Mouse (Mus musculus) CH12.LX (cell line): ENCODE measurements around the gene Agtpbp1. TPM values are rescaled to one million over a fixed set of nuclear protein-coding genes. Genes with fewer than 3 reads are reported as not detected.

Source experiments
- DNase-seq: peaks from one replicate; pipeline ENCODE4 v3.0.0-alpha.2; 2013; ENCODE audit errors: extremely low read depth
- H3K27ac ChIP-seq: 2 replicates; pipeline ENCODE4 v1.5.1; 2012; ENCODE audit warnings: low read depth, mild to moderate bottlenecking, control low read depth, moderate library complexity; ENCODE audit not compliant: insufficient read depth
- H3K27me3 ChIP-seq: replicated peaks from 2 replicates; pipeline ENCODE3; 2012; ENCODE audit warnings: inconsistent platforms
- H3K36me3 ChIP-seq, 2 experiments: replicated peaks in 1 of 2; 2 replicates each; pipeline versions ENCODE3 to v1.6.1; 2012; ENCODE audit warnings: inconsistent platforms in 1 of 2, low read length in 1 of 2, mild to moderate bottlenecking in 1 of 2, mixed read lengths in 1 of 2, moderate library complexity in 1 of 2; ENCODE audit not compliant: control insufficient read depth in 1 of 2, insufficient read depth in 1 of 2
- H3K4me1 ChIP-seq, 2 experiments: 2 replicates each; pipeline ENCODE4 v1.6.1; 2012; ENCODE audit warnings: inconsistent platforms in 1 of 2, moderate library complexity in 1 of 2; ENCODE audit not compliant: insufficient read depth in 2 of 2, control insufficient read depth in 1 of 2
- H3K4me2 ChIP-seq: 2 replicates; pipeline ENCODE4 v1.6.1; 2012; ENCODE audit warnings: low read depth, mild to moderate bottlenecking, control low read depth; ENCODE audit not compliant: poor library complexity, insufficient read depth, severe bottlenecking
- H3K4me3 ChIP-seq, 3 experiments: fragments of 150-350 bp in 1 of 3; sonication (generic) in 1 of 3; replicated peaks in 1 of 3; 2 replicates each; pipeline versions ENCODE3 to v1.5.1; 2011 to 2012; ENCODE audit warnings: low read depth in 2 of 3, low read length in 2 of 3, mild to moderate bottlenecking in 2 of 3, moderate library complexity in 2 of 3, control low read depth in 1 of 3, improper control_type of control experiment in 1 of 3, inconsistent platforms in 1 of 3, mixed read lengths in 1 of 3; ENCODE audit not compliant: poor library complexity in 1 of 3
- H3K79me2 ChIP-seq: replicated peaks from 2 replicates; pipeline ENCODE4 v1.6.1; 2012; ENCODE audit warnings: mild to moderate bottlenecking, moderate library complexity; ENCODE audit not compliant: control insufficient read depth, poor library complexity, insufficient read depth, severe bottlenecking; ENCODE audit errors: extremely low read depth
- H3K9ac ChIP-seq: 2 replicates; pipeline ENCODE4 v1.6.1; 2012; ENCODE audit warnings: low read depth, mild to moderate bottlenecking, control low read depth, moderate library complexity; ENCODE audit not compliant: insufficient read depth
- H3K9me3 ChIP-seq: replicated peaks from 2 replicates; pipeline ENCODE3; 2012; ENCODE audit warnings: low read length, inconsistent platforms, mixed read lengths
- CTCF ChIP-seq, 2 experiments: IDR thresholded peaks in 1 of 2; conservative IDR thresholded peaks in 1 of 2; 2 replicates each; pipeline ENCODE4 v1.5.1; 2011 to 2012; ENCODE audit warnings: low read depth in 2 of 2, low read length in 2 of 2, improper control_type of control experiment in 1 of 2, inconsistent platforms in 1 of 2, mild to moderate bottlenecking in 1 of 2, moderate library complexity in 1 of 2
- E2F4 ChIP-seq: IDR thresholded peaks from 2 replicates; pipeline ENCODE4 v1.6.1; 2011; ENCODE audit warnings: low read depth, low read length, improper control_type of control experiment; ENCODE audit not compliant: insufficient replicate concordance
- EP300 ChIP-seq: IDR thresholded peaks from 2 replicates; pipeline ENCODE4 v1.6.1; 2011; ENCODE audit warnings: low read length, improper control_type of control experiment
- ETS1 ChIP-seq: conservative IDR thresholded peaks from 2 replicates; pipeline ENCODE4 v1.6.1; 2012; ENCODE audit warnings: low read depth, mild to moderate bottlenecking, inconsistent platforms, low read length, improper control_type of control experiment, moderate library complexity
- GABPA ChIP-seq: IDR thresholded peaks from 2 replicates; pipeline ENCODE4 v1.6.1; 2012; ENCODE audit warnings: low read depth, low read length, improper control_type of control experiment, inconsistent platforms; ENCODE audit not compliant: insufficient replicate concordance
- HCFC1 ChIP-seq: IDR thresholded peaks from 2 replicates; pipeline ENCODE4 v1.6.1; 2012; ENCODE audit warnings: low read depth, mild to moderate bottlenecking, inconsistent platforms, low read length, improper control_type of control experiment
- JUN ChIP-seq: IDR thresholded peaks from 2 replicates; pipeline ENCODE4 v1.6.1; 2011; ENCODE audit warnings: low read depth, mild to moderate bottlenecking, low read length, improper control_type of control experiment, moderate library complexity; ENCODE audit not compliant: insufficient read depth
- JUND ChIP-seq: conservative IDR thresholded peaks from 2 replicates; pipeline ENCODE4 v1.6.1; 2011; ENCODE audit warnings: low read depth, low read length, improper control_type of control experiment
- KAT2A ChIP-seq: IDR thresholded peaks from 2 replicates; pipeline ENCODE4 v1.6.1; 2012; ENCODE audit warnings: low read length, improper control_type of control experiment, inconsistent platforms; ENCODE audit not compliant: insufficient replicate concordance
- MAFK ChIP-seq: IDR thresholded peaks from 2 replicates; pipeline ENCODE4 v1.6.1; 2011; ENCODE audit warnings: low read length, improper control_type of control experiment; ENCODE audit not compliant: insufficient replicate concordance
- MAZ ChIP-seq: IDR thresholded peaks from 2 replicates; pipeline ENCODE4 v1.6.1; 2012; ENCODE audit warnings: low read depth, mild to moderate bottlenecking, inconsistent platforms, low read length, improper control_type of control experiment, moderate library complexity
- MEF2A ChIP-seq: IDR thresholded peaks from 2 replicates; pipeline ENCODE4 v1.6.1; 2014; ENCODE audit warnings: low read depth, mild to moderate bottlenecking, inconsistent platforms, low read length, improper control_type of control experiment, borderline replicate concordance
- MXI1 ChIP-seq: IDR thresholded peaks from 2 replicates; pipeline ENCODE4 v1.6.1; 2011; ENCODE audit warnings: mild to moderate bottlenecking, low read depth, low read length, improper control_type of control experiment
- NELFE ChIP-seq: IDR thresholded peaks from 2 replicates; pipeline ENCODE4 v1.6.1; 2011; ENCODE audit warnings: low read depth, low read length, improper control_type of control experiment
- POLR2AphosphoS2 ChIP-seq: IDR thresholded peaks from 2 replicates; pipeline ENCODE4 v1.6.1; 2011; ENCODE audit warnings: low read depth, low read length, improper control_type of control experiment
- RAD21 ChIP-seq: IDR thresholded peaks from 2 replicates; pipeline ENCODE4 v1.6.1; 2011; ENCODE audit warnings: low read depth, mild to moderate bottlenecking, low read length, improper control_type of control experiment, moderate library complexity
- RCOR1 ChIP-seq: conservative IDR thresholded peaks from 2 replicates; pipeline ENCODE4 v1.6.1; 2012; ENCODE audit warnings: low read depth, mild to moderate bottlenecking, inconsistent platforms, low read length, improper control_type of control experiment
- SIN3A ChIP-seq: IDR thresholded peaks from 2 replicates; pipeline ENCODE4 v1.6.1; 2012; ENCODE audit warnings: low read length, improper control_type of control experiment, inconsistent platforms
- SMC3 ChIP-seq: IDR thresholded peaks from 2 replicates; pipeline ENCODE4 v1.6.1; 2011; ENCODE audit warnings: low read depth, low read length, improper control_type of control experiment
- TCF12 ChIP-seq: IDR thresholded peaks from 2 replicates; pipeline ENCODE4 v1.6.1; 2014; ENCODE audit warnings: low read depth, mild to moderate bottlenecking, inconsistent platforms, low read length, improper control_type of control experiment
- UBTF ChIP-seq: IDR thresholded peaks from 2 replicates; pipeline ENCODE4 v1.6.1; 2012; ENCODE audit warnings: low read depth, mild to moderate bottlenecking, inconsistent platforms, low read length, improper control_type of control experiment, moderate library complexity
- USF1 ChIP-seq: IDR thresholded peaks from 2 replicates; pipeline ENCODE4 v1.6.1; 2014; ENCODE audit warnings: low read depth, mild to moderate bottlenecking, inconsistent platforms, low read length, improper control_type of control experiment
- ZC3H11A ChIP-seq: IDR thresholded peaks from 2 replicates; pipeline ENCODE4 v1.6.1; 2012; ENCODE audit warnings: low read depth, mild to moderate bottlenecking, inconsistent platforms, low read length, improper control_type of control experiment
- ZKSCAN1 ChIP-seq: IDR thresholded peaks from 2 replicates; pipeline ENCODE4 v1.6.1; 2012; ENCODE audit warnings: low read depth, inconsistent platforms, low read length, improper control_type of control experiment, borderline replicate concordance
- ZNF384 ChIP-seq: IDR thresholded peaks from 2 replicates; pipeline ENCODE4 v1.6.1; 2012; ENCODE audit warnings: low read depth, low read length, improper control_type of control experiment, inconsistent platforms
- dilution Hi-C: fragments of 300-500 bp; cut with MboI; formaldehyde crosslinking; loops from 2 replicates; pipeline ENCODE4 v1.14.3; 2020; ENCODE audit warnings: low sequenced_read_pairs; ENCODE audit not compliant: extremely low pct_unique_long_range_greater_than_20kb, extremely low pct_ligation_motif_present
- in situ Hi-C: fragments of 300-500 bp; cut with MboI; formaldehyde crosslinking; loops from 3 replicates; pipeline ENCODE4 v1.14.3; 2019; ENCODE audit warnings: low sequenced_read_pairs, low pct_ligation_motif_present, low pct_unique_long_range_greater_than_20kb, mixed read lengths
- polyA plus RNA-seq: library from polyadenylated mRNA; unstranded; fragments of >175 nt; gene quantifications from 2 replicates; pipeline ENCODE4 v1.2.1, GENCODE M21; 2012; ENCODE audit warnings: low read depth; ENCODE audit not compliant: insufficient read length
- total RNA-seq, 2 experiments: library from RNA; depleted of rRNA; stranded (reverse); fragments of 300-350 nt in 1 of 2; fragments of >200 nt in 1 of 2; gene quantifications; 2 replicates each; pipeline ENCODE4 v1.2.3; 2012 to 2014

The Agtpbp1 gene
- total and polyA plus RNA-seq, 3 experiments: 15.7 to 21.5 (median 19.5) TPM

DNA sequence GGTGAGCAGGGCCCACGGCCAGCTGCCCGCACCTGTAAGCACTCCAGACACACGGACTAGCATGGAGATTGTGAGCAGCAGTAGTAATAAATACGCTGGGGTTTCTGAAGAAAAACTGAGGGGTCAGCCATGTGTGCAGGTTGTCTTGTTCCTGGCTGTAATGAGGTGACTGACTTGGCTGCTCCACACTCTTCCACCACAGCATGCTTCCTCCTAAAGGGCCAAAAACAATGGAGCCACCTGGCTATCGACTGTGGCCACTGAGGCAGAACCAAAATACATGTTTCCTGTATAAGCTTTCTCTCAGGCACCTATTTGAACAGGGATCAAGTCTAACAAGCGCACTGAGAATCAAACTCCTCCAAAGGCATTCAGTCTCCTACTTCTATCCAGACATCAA, 49.3 kb downstream of the Agtpbp1 start:
- in situ Hi-C loops: no loop called here
- Histone ChIP-seq H3K9ac (no peak overlapping the region), H3K4me2 (no peak overlapping the region), H3K79me2 (no peaks in the 10 kb centered on the region), H3K36me3 (peaks cover 10 to 73% of the 10 kb centered on the region in 2 experiments), H3K4me3 (no peak overlapping the region), H3K4me1 (peaks cover 0 to 5% of the 10 kb centered on the region in 2 experiments; a peak in 1 of 4 replicates), H3K27ac (no peak overlapping the region), H3K27me3 (no peaks in the 10 kb centered on the region), H3K9me3 (peaks cover 2% of the 10 kb centered on the region)
- no peak for TF ChIP-seq ETS1
- TF ChIP-seq HCFC1: no peak
- no peak for TF ChIP-seq SIN3A
- TF ChIP-seq NELFE: no peak
- no peak for TF ChIP-seq JUND
- TF ChIP-seq UBTF: no peak
- no peak for TF ChIP-seq JUN
- TF ChIP-seq KAT2A: no peak
- no peak for TF ChIP-seq TCF12
- no peak for TF ChIP-seq SMC3
- TF ChIP-seq MAZ: no peak
- TF ChIP-seq ZNF384: no peak
- TF ChIP-seq MEF2A: no peak
- no peak for DNase-seq
- dilution Hi-C loops: no loop called here

DNA sequence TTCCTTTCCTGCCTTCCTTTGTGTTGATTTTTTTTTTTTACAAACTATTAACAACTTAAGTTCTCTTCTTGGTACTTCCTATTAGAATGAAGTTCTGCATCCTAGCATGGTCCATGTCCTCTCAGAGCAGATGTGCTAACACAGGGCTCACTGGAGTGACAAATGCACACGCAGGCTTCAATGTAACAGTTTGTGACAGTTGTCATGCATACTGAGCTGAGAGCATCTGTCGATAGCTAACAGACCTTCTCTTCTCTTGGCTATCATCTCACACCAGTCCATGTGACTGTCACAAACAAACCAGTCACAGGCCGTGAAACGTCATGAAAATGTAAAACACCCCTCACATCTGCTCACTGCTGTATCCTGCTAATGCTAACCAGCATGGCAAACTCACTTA, 50.7 kb downstream of the Agtpbp1 start:
- no peak for TF ChIP-seq E2F4
- TF ChIP-seq CTCF (conservative IDR thresholded peaks at IDR 0.05 in 1 of 2, IDR thresholded peaks at IDR 0.05 in 1 of 2; ENCODE audit: low read depth in 2 of 2, low read length in 2 of 2): no peak
- TF ChIP-seq JUN: no peak
- TF ChIP-seq MAFK: no peak
- no peak for TF ChIP-seq KAT2A
- no peak for TF ChIP-seq MXI1
- no peak for TF ChIP-seq ZKSCAN1
- no peak for TF ChIP-seq RCOR1
- no peak for TF ChIP-seq TCF12
- TF ChIP-seq ZC3H11A: no peak
- TF ChIP-seq USF1: no peak
- no peak for TF ChIP-seq RAD21
- no peak for TF ChIP-seq NELFE
- no peak for TF ChIP-seq MAZ
- TF ChIP-seq GABPA: no peak
- TF ChIP-seq SMC3: no peak
- no peak for TF ChIP-seq EP300
- no peak for TF ChIP-seq POLR2AphosphoS2
- Histone ChIP-seq H3K9ac (no peak overlapping the region), H3K36me3 (peaks cover 14 to 69% of the 10 kb centered on the region in 2 experiments), H3K4me1 (peaks cover 3 to 8% of the 10 kb centered on the region in 2 experiments; a peak in 2 of 4 replicates), H3K27me3 (no peaks in the 10 kb centered on the region), H3K9me3 (peaks cover 2% of the 10 kb centered on the region), H3K79me2 (no peaks in the 10 kb centered on the region), H3K4me3 (no peak overlapping the region), H3K27ac (no peak overlapping the region), H3K4me2 (no peak overlapping the region)
- in situ Hi-C loops: no loop called here
- dilution Hi-C loops: no loop called here
- no peak for DNase-seq
